Mouse (Mus musculus): Measurements from ENCODE around the gene Cry1. TPM values are rescaled to one million over a fixed set of nuclear protein-coding genes. Genes with fewer than 3 reads are reported as not detected.
A peak's percentile ranks its signal among the peaks of the same experiment; 100 is the strongest.

The Cry1 gene
- polyA plus RNA-seq, 1 experiment from 2014 or later = 31.7 TPM

DNA sequence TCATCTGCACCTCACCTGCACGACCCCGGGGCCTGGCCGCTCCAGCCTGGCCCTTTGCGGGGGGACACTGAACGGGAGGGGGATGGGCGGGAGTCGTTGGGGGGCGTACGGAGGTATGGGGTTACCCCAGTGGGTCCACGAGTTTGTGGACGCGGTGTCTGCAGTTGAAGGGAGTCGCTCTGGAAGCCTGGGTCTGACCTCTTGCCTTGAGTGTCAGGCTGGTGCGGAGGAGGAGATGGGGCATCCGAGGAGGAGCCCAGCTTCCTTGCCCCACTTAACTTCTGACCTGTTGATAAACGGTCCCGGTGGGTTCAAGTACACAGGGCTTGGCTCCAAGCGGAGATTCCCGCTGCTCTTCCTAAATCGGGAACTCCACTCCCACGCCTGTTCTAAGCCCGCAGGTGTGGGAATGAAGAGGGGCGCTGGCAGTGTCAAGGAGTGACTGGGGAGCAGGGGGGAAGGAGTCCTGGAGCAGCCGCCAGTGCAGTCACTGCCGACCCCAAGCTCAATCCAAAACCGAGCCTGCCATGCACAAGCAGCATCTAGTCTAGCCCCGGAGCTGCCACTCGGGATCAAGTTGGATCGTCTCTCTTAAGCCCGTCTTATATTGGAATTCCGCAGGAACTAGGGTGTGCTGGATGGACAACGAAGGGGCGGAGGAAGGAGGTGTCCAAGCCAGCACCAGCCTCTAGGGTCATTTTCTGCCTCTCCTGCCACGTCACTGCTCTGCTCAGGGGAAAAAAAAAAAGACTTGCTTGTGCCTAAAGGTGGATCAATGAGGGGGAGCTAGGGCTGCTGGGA, 81.6 kb downstream of the Cry1 start:
- Histone ChIP-seq H3K9ac (ENCODE audit: low read depth, low read length) (peak overlapping the region; percentile 77), H3K4me2 (replicated peaks; ENCODE audit: low read depth, low read length) (peak overlapping the region; percentile 92), H3K4me3 (ENCODE audit: low read depth, low read length) (peak overlapping the region; percentile 93), H3K4me1 (replicated peaks; ENCODE audit: control insufficient read depth, insufficient read depth, low read length) (no peaks in the 10 kb centered on the region), H3K9me3 (ENCODE audit: control insufficient read depth, low read length) (no peaks in the 10 kb centered on the region), H3K36me3 (ENCODE audit: control insufficient read depth, insufficient read depth, low read length) (no peaks in the 10 kb centered on the region), H3K27me3 (ENCODE audit: control insufficient read depth, insufficient read depth, low read length) (no peaks in the 10 kb centered on the region), H3K27ac (ENCODE audit: low read depth, low read length) (peak overlapping the region; percentile 68; the same call in 1 of the 2 replicates)
- under 1% methylated on average over 34 of the region's 34 CpGs for WGBS
- peak; percentile 55 for DNase-seq (ENCODE audit: low spot score)
- ATAC-seq (ENCODE audit: low FRiP score) = peak; percentile 70

GRCm38 (mm10) chr10:85102247-85103084, 82.4 kb downstream of the Cry1 start, which contains the start of the genes Fhl4 and Tmem263:
TSS of gene Fhl4 (minus strand) at chr10:85102495.
TSS of gene Tmem263 (plus strand) at chr10:85102627.
- H3K4me2 ChIP-seq (replicated peaks; ENCODE audit: low read depth, low read length) = peak within 1 kb of the TSS; percentile 92
- peak within 1 kb of the TSS; percentile 78 for H3K9ac ChIP-seq (ENCODE audit: low read depth, low read length)
- H3K36me3 ChIP-seq (ENCODE audit: control insufficient read depth, insufficient read depth, low read length) = no peaks in the 10 kb centered on the region
- under 1% methylated on average over 57 of the region's 96 CpGs for WGBS
- no peaks in the 10 kb centered on the region for H3K4me1 ChIP-seq (replicated peaks; ENCODE audit: control insufficient read depth, insufficient read depth, low read length)
- H3K4me3 ChIP-seq (ENCODE audit: low read depth, low read length) = peak within 1 kb of the TSS; percentile 93
- DNase-seq (ENCODE audit: low spot score) (peak; percentile 97), ATAC-seq (ENCODE audit: low FRiP score) (peak; percentile 96)
- peak within 1 kb of the TSS; percentile 68 for H3K27ac ChIP-seq (ENCODE audit: low read depth, low read length)
- H3K27me3 ChIP-seq (ENCODE audit: control insufficient read depth, insufficient read depth, low read length) = no peaks in the 10 kb centered on the region
- no peaks in the 10 kb centered on the region for H3K9me3 ChIP-seq (ENCODE audit: control insufficient read depth, low read length)

DNA sequence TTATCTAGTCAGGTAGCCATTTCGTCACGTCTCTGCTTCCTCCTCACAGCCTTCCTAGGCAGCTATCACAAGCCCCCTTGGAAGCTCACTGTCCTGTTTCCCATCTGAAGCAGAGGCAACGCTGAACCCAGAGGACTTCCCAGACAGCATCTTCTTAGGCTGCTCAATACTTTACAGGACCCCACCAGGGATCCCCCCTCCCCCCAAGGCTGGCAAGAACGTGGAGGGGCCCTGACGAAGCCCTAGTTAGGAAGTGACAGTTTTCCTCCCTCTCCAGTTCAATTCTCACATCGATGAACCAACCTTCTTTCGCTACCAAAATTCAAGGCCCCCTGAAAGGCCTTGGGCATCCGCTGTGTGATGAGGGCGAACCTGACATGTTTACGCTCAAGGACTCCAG, 83.0 kb downstream of the Cry1 start:
- H3K4me2 ChIP-seq (replicated peaks; ENCODE audit: low read depth, low read length) = peak overlapping the region; percentile 92
- H3K9ac ChIP-seq (ENCODE audit: low read depth, low read length) = peak overlapping the region; percentile 78
- ATAC-seq (ENCODE audit: low FRiP score) (peak; percentile 31), DNase-seq (ENCODE audit: low spot score) (no peak)
- H3K36me3 ChIP-seq (ENCODE audit: control insufficient read depth, insufficient read depth, low read length) = no peaks in the 10 kb centered on the region
- H3K27ac ChIP-seq (ENCODE audit: low read depth, low read length) = peak overlapping the region; percentile 68
- no peaks in the 10 kb centered on the region for H3K9me3 ChIP-seq (ENCODE audit: control insufficient read depth, low read length)
- peak overlapping the region; percentile 93 for H3K4me3 ChIP-seq (ENCODE audit: low read depth, low read length)
- under 1% methylated on average over 10 of the region's 10 CpGs for WGBS
- H3K4me1 ChIP-seq (replicated peaks; ENCODE audit: control insufficient read depth, insufficient read depth, low read length) = no peaks in the 10 kb centered on the region
- H3K27me3 ChIP-seq (ENCODE audit: control insufficient read depth, insufficient read depth, low read length) = no peaks in the 10 kb centered on the region

Other genes starting within 250 kb of the Cry1 start
- 2.0 and 2.6 TPM in 2 replicates for gene Fhl4, start 82.6 kb downstream of the Cry1 start, polyA plus RNA-seq (2014; fragmentation: Nextera tagmentation; extraction: Ambion mirVana)
- gene Tmem263, start 82.4 kb downstream of the Cry1 start, polyA plus RNA-seq (2014; fragmentation: Nextera tagmentation; extraction: Ambion mirVana) = 59.5 and 67.6 TPM in 2 replicates
- 35.7 and 37.4 TPM in 2 replicates for gene Mterf2, start 57.0 kb downstream of the Cry1 start, polyA plus RNA-seq (2014; fragmentation: Nextera tagmentation; extraction: Ambion mirVana)
- 8.2 and 8.3 TPM in 2 replicates for gene Btbd11, start 201.8 kb upstream of the Cry1 start, polyA plus RNA-seq (2014; fragmentation: Nextera tagmentation; extraction: Ambion mirVana)